Mouse (Mus musculus) gastrocnemius, postnatal 4 days (tissue): Measurements from ENCODE around the gene Haghl. TPM values are rescaled to one million over a fixed set of nuclear protein-coding genes. Genes with fewer than 3 reads are reported as not detected.

Experiments used
- DNase-seq, 2 experiments: peaks; one replicate each; pipeline ENCODE4 v3.0.0; 2021 to 2022; ENCODE audit warnings: low spot score in 2 of 2, mixed read lengths in 2 of 2
- long read RNA-seq, 2 experiments: library from polyadenylated mRNA; stranded (forward); transcript quantifications; one replicate each; pipeline ENCODE4 v2.0.0; 2021
- total RNA-seq, 2 experiments: library from RNA; stranded (reverse); gene quantifications; 2 replicates each; pipeline ENCODE4 v1.2.3; 2021

Gene Haghl
- 10 to 100 TPM; 31.3 to 32.5 TPM for total RNA-seq
- long read RNA-seq, experiment 1, transcript Haghl-201 (9 exons, 1,405 nt), result major isoform, 33 of 46 reads
- long read RNA-seq, experiment 1, partial matches to known transcripts, result 1 of 46 reads
- long read RNA-seq, experiment 1, other reads (novel, unspliced or antisense), result 3 of 46 reads
- long read RNA-seq, experiment 2, transcript Haghl-206 (8 exons, 1,074 nt), result minor isoform, 9 of 44 reads
- long read RNA-seq, experiment 2, transcript Haghl-201 (9 exons, 1,405 nt), result major isoform, 18 of 44 reads
- long read RNA-seq, experiment 2, partial matches to known transcripts, result 5 of 44 reads
- long read RNA-seq, experiment 2, other reads (novel, unspliced or antisense), result 6 of 44 reads

- peak; percentile 88 to 97 for DNase-seq
Observed at GRCm38 (mm10) chr17:25785281-25785745, at the start of gene Haghl. TSS of gene Haghl (minus strand) at chr17:25785673.

GRCm38 (mm10) chr17:25834595-25835222, 49.2 kb upstream of the Haghl start:
- no peak for DNase-seq

GRCm38 (mm10) chr17:25833961-25834594, 48.6 kb upstream of the Haghl start:
- DNase-seq, result no peak

GRCm38 (mm10) chr17:25833291-25833663, 47.8 kb upstream of the Haghl start, which contains the start of gene Stub1:
TSS of gene Stub1 (minus strand) at chr17:25833404.
- peak; percentile 82 to 91 for DNase-seq

- peak; percentile 96 to 100 for DNase-seq
Observed at GRCm38 (mm10) chr17:25832436-25833290, 47.2 kb upstream of the Haghl start.

- DNase-seq, result no peak
Observed at GRCm38 (mm10) chr17:25831451-25832281, 46.2 kb upstream of the Haghl start.

- no peak for DNase-seq
Observed at GRCm38 (mm10) chr17:25830806-25831431, 45.4 kb upstream of the Haghl start.

- DNase-seq, result no peak
Observed at GRCm38 (mm10) chr17:25830200-25830753, 44.8 kb upstream of the Haghl start.

- no peak for DNase-seq
Observed at GRCm38 (mm10) chr17:25829558-25830017, 44.1 kb upstream of the Haghl start.

GRCm38 (mm10) chr17:25828712-25829557, 43.5 kb upstream of the Haghl start, which contains the start of gene Jmjd8:
TSS of gene Jmjd8 (plus strand) at chr17:25828867.
- peak in 1 of 2 experiments; percentile 72 for DNase-seq

- DNase-seq, result no peak
Observed at GRCm38 (mm10) chr17:25828223-25828594, 42.7 kb upstream of the Haghl start.

- no peak for DNase-seq
Observed at GRCm38 (mm10) chr17:25827546-25828222, 42.2 kb upstream of the Haghl start.

GRCm38 (mm10) chr17:25827011-25827410, 41.5 kb upstream of the Haghl start:
- DNase-seq, result no peak

- no peak for DNase-seq
Observed at GRCm38 (mm10) chr17:25825984-25826570, 40.6 kb upstream of the Haghl start.

- DNase-seq, result no peak
Observed at GRCm38 (mm10) chr17:25825311-25825710, 39.8 kb upstream of the Haghl start.

- no peak for DNase-seq
Observed at GRCm38 (mm10) chr17:25824362-25825142, 39.1 kb upstream of the Haghl start.
